Mouse (Mus musculus) kidney, adult 11 months (tissue): ENCODE results near the gene Pkd1l1.
A peak's percentile ranks its signal among the peaks of the same experiment; 100 is the strongest.

Experiments used
- DNase-seq: peaks from one replicate; pipeline ENCODE4 v3.0.0; 2022

Pkd1l1 gene

DNA sequence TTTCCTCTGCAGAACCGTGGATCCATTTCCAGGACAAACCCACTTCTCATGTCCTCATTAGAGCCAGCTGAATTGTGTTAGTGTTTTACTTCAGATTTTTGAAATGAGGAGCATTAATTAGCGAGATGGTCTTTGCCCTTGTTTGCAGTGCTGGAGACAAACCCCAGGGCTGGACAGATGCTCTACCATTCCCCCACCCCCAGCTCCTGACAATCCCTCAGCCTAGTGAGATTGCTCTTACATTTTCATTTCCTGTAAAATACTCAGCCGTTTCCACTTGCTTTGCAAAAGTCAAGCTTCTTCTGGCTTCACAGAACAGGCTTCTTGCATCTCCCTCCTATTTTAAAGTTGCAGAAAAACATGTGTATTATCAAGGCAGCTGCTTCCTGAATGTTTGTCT lies 155.7 kb downstream of the Pkd1l1 start:
- DNase-seq: no peak

DNA sequence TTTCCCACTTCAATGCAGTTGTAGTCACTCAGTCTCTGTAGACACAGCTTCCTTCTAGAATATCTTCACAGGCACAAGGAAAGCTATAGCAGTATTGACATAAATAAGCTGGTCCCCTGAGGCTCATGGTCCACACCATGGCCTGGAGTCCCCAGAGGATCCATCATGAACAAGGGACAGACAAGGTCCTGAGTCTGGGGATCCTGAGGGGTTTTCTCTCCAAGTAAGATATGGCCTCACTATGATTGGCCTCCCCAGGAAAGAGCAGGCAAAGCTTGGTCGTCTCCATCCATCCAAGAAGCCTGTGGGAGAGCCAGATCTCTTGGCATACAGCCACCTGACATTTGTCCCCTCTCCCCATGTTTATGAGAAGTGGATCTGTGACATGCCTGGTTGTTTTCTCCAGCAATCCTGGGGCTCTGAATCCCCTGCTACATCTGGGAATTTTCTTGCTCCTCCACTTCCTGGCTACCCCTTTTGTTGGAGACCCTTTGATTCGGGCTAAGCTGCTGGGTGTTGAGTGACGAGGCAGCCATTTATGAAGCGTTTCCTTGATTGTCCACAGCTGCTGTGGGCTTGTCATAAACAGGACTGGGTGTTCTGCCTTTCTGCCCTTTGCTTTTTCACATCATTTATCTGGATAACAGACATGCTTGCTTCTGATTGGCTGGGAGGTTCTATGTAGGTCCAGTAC lies 158.8 kb downstream of the Pkd1l1 start:
- DNase-seq: peak; percentile 50

DNA sequence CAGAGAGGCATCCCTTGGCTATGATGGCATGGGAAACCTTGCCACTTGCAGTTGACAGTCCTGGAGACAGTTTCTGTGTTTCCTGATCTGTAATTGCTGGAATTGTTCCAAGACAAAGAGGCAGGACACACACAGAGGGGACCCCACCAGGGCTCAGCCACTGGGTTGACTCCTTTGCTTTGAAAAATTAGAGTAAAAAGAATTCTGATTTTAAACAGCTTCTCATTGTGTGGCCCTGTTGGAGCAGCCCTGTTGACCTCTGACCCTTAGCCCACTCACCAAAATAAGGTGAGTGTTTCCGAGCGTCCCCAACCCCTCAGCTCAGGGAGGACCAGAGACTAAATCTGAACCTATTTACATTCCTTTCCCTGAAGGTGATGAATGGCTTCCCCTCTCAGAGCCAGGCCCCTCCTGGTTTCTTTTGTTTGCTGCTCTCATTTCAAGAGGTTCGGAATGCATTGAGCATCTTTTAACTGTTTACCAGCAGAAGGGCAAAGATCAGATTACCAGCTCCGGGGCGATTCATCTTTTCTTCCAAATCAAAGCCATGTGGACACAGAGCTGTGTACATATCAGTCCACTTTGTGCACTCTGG lies 161.5 kb downstream of the Pkd1l1 start:
- no peak for DNase-seq

DNA sequence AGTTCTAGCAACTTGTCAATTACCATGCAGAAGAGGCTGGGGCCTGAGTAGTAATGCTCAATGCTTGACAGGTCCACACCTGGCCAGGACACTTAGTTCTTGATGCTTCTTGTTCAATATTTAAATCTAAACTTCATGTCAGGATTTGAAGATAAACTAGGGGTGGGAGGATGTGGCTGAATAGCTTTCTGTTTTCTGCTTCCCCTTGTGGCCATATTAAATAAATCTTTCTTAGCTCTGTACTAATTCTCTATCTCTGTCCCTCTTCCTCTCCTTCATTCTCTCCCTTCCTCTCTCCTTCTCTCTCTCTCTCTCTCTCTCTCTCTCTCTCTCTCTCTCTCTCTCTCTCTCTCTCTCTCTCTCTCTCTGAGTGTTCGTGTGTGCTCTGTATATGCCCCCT lies 163.4 kb downstream of the Pkd1l1 start:
- DNase-seq: no peak

DNA sequence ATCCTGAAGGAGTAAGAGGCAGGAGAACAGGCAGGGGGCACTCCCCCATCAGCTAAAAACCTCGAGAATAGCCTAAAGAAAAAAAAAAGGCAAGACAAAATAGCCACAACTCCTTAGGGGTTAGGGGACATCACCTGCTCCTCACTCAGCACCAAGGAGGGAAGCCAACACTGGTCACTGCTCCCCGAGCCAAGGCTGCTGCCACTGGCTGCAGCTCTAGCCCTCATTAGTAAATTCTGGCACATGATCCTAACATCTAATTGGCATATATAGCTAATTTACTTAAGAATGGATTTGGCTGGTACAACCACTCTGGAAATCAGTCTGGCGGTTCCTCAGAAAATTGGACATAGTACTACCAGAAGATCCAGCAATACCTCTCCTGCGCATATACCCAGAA lies 166.1 kb downstream of the Pkd1l1 start:
- no peak for DNase-seq

DNA sequence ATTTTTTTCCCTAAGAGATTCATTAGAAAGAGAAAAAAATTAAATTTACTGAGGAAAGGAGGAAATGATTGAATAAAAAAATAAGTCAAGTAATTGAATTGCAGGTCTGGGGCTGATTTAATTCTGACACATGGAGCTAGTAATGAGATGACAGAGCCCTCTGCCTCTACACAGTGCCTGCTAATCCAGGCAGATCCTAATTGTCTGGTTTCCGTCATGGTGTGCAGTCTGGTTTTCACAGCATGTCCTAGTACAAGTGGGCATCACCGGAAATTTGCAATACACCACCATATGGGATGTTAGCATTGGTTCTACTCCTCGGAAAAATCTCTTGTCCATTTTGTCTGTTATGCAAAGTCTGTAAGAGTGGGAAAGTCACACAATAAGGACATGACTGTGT lies 168.9 kb downstream of the Pkd1l1 start:
- no peak for DNase-seq

DNA sequence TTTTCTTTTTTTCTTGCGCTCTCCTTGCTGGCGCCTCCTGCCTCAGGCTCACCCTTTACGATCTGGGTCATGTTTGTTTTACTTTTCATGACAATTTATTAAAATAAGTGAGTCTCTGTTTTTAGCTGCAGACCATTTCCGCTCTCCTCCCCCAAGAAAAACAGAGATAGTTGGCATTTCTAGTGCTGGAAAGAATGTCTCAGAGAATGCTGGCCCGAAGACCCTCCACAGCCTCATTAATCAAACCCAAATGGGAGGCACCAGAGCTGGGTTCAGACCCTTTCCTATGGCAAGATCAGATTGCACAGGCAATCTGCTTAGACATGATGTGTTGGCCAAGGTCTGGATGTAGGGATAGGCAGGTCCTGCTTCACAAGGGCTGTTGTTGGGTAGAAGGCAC lies 175.6 kb downstream of the Pkd1l1 start:
- no peak for DNase-seq

DNA sequence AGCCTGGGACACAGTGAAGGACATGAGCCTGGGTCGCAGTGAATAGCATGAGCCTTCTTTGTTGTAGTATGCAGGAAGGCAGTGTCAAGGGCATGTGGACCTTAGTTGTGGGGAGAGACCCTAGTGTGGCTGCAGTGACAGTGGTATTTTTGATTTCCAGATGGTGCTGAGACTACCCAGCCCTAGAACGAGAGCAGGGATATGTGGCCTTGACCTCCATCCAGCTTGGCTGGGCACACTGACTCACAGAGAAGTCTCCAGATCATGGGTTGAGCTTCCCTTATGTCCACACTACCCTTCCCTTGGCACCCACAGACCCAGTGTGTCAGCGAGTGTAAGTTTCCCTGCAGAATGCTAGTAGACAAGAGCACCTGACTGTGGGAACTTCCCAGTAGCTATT lies 178.0 kb downstream of the Pkd1l1 start:
- DNase-seq: no peak

DNA sequence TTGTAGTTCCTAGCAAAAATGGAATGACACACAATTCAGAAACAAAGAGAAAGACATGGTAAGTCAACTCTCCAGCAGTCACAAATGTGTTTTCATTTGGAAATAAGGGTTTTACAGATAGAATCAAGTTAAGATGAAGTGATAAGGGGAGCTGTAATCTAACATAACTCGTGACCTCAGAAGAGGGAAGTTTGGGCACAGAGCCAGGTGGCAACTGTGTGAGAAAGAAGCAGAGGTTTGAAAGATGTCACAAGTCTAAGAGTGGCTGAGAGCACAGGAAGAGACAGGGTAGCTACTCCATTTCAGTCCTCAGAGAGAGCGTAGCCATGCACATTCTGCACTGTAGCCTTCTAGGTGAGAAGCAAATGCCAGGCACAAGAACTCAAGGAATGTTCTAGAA lies 180.9 kb downstream of the Pkd1l1 start:
- no peak for DNase-seq

DNA sequence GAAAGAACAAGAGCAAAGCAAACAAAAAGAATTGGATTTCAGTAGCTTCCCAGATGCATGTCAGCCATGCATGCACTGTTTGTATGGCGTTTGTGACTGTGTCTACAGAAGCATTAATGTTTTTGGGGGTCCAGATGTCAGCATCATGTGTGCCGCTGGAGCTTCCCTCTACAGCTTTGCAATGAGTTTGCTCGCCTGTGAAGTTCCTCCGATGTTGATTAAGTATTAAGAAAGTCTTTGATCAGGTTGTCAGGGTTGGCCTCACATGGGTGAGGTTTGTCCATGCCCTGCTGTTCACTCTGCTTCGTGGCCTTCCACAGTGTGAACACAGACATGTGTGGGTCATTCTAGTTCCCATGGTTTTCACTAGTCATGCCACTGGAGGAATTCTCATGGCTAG lies 183.9 kb downstream of the Pkd1l1 start:
- no peak for DNase-seq

DNA sequence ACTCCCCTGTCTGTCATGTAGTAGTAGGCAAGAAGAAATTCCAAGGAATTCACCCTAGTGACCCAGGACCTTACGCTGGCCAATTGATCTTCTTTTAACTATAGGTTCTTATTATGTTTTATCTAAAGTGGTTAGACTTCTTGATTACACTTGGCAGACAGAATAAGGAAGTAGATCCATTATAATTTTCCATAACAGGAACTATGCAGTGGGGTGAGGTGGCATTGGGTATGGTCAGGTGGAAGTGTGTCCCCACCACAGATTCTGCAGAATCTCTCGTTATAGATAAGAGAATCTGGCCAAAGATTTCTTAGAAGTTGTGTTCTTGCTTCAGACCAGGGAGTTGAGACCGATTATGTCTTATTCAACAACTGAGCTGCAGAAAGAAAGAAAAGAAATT lies 185.5 kb downstream of the Pkd1l1 start:
- no peak for DNase-seq

DNA sequence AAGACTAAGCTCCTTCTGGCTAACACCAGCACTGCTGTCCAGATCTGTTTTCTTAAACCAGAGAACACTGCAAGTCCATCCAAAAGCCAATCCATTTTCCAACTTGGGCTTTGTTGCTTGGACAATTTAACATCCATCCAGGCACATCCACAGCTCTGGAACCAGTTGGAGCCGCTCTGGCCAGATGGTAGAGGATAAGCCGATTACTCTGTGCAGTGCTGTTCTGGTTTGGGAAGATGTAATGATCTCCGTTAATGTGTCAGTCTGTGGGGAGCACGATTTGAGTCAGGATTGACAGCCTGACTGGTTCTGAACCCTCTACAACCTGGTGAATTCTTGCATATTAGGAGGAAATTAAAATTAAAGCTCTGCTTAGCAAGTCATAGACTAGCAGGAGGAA lies 188.7 kb downstream of the Pkd1l1 start:
- DNase-seq: no peak

DNA sequence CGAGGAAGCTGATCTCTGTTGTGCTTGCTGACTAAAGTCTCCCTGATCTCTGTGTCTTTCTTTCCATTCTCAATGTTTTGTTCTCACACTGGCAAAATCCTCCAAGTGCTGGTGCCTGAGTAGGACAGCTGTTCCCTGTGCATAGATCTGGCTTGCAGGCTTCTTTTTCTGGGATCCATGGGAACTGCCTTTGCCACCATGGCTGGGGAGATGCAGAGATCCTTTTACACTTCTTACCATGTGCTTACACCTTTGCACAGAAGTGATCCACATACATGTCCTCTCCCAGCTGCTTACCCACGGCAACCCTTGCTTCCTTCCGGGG lies 191.0 kb downstream of the Pkd1l1 start:
- no peak for DNase-seq

DNA sequence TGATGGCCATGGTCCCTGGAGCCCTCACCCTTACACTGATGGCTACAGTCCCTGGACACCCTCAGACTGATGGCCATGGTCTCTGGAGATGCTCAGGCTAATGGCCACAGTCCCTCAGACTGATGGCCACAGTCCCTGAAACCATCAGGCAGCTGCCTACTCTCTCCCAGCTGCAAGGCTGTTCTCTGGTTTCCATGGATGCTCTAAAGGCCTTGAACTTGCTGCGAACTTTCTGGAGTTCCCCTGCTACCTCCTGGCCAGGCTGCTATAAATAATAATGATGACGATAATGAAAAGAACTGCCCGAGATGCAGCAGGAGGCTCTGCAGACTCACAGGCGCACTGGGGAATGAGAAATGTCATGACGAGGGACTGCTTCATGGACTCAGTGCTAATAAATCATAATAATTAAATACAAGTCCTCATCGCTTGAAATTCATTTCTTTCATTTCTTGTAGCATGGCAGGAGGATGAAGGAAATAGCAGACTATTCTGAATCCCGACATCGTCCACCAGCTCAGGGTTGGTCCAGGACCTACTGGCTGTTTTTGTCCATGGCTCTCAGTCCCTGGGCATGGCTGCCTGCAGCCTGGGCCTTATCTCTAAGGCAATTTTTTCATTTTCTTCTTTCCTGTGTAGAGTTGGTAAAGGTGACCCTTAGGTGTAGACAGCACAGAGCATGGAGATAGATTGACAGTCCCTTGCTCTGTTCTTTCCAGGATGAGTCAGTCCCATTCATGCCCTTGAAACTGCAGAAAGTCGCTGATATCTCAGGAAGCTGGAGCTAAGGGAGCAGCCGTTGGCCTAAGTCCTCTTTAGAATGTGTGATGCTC lies 191.5 kb downstream of the Pkd1l1 start:
- peak; percentile 51 for DNase-seq

DNA sequence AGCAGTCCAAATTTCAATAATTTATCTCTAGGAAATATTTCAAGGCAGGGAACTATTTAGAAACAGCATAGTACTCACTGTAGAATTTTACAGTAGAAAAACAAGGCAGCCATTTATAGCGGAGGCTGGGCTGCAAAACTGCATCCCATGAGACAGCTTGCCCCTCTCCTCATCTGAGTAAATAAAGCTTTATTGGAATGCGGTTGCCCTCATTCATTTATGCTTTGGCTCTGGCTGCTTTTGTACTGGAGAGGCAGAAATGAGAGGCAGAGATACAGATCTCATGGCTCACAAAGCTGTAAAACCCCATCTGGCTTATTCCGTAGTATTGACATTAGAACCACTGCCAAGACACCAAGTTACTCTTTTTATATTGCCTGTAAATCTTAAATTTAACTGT lies 193.6 kb downstream of the Pkd1l1 start:
- DNase-seq: no peak
